Mouse (Mus musculus) liver, adult 2 months (tissue): ENCODE results near the gene Tacc3.

Experiments
- CTCF ChIP-seq: fragments of 200-500 bp; IDR thresholded peaks from 2 replicates; pipeline ENCODE4 v1.5.1; 2011; ENCODE audit warnings: low read depth, low read length, control low read depth
- POLR2A ChIP-seq: fragments of 200-500 bp; IDR thresholded peaks from 2 replicates; pipeline ENCODE4 v1.6.1; 2011; ENCODE audit warnings: low read length, control low read depth; ENCODE audit not compliant: insufficient read depth; ENCODE audit errors: extremely low read depth

DNA sequence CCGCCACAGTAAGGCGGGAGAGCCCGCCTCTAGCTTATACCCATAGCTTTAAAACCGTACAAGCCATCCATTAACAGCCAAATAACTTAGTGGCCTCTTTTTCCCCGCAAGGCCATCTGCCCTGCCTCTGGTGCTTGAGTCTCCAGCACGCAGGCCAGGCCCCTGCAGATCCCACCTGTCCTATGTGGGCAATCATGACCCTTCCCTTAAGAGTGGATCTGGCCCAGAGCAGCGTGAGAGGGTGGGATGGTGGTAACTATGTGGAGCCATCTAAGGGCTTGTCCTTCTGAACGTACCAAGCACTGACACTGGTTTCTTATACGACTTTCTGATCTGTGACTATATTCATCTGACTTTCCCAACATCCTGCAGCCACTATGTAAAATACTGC is 5.2 kb upstream of the Tacc3 start:
- TF ChIP-seq CTCF (no peak), POLR2A (no peak)
